Mouse (Mus musculus) bone marrow, adult 2 months (tissue): ENCODE measurements around the gene Sema3d.

Source experiments
- CTCF ChIP-seq: fragments of 200-500 bp; IDR thresholded peaks from 2 replicates; pipeline ENCODE4 v1.5.1; 2011; ENCODE audit warnings: low read length, control low read depth; ENCODE audit not compliant: control insufficient read depth, insufficient read depth
- POLR2A ChIP-seq: fragments of 200-500 bp; IDR thresholded peaks from 2 replicates; pipeline ENCODE4 v1.6.1; 2011; ENCODE audit warnings: low read depth, mild to moderate bottlenecking, control low read depth, low read length, borderline replicate concordance; ENCODE audit not compliant: control insufficient read depth

GRCm38 (mm10) chr5:12499791-12500504 is 116.8 kb downstream of the Sema3d start:
- TF ChIP-seq POLR2A (no peak), CTCF (no peak)
